Mouse (Mus musculus) heart, embryonic 13.5 days (tissue): ENCODE data around the gene Mphosph9. TPM values are rescaled to one million over a fixed set of nuclear protein-coding genes. Genes with fewer than 3 reads are reported as not detected.

Source experiments
- ATAC-seq: fragments of 200-750 bp; cut with Nextera tagmentation; 2 replicates; pipeline ENCODE4 v1.8.0; 2017; ENCODE audit warnings: moderate TSS enrichment; ENCODE audit not compliant: insufficient number of reproducible peaks, low FRiP score, low TSS enrichment; ENCODE audit errors: extremely low read depth
- H3K27ac ChIP-seq: fragments of 300-500 bp; sonication (generic); replicated peaks from 2 replicates; pipeline ENCODE4 v1.5.1; 2015; ENCODE audit warnings: moderate library complexity, mild to moderate bottlenecking, inconsistent platforms
- H3K27me3 ChIP-seq: fragments of 300-500 bp; sonication (generic); replicated peaks from 2 replicates; pipeline ENCODE4 v1.6.1; 2015; ENCODE audit warnings: mild to moderate bottlenecking, inconsistent platforms
- H3K36me3 ChIP-seq: fragments of 300-500 bp; sonication (generic); 2 replicates; pipeline ENCODE4 v1.6.1; 2015; ENCODE audit warnings: mild to moderate bottlenecking, inconsistent platforms
- H3K4me1 ChIP-seq: fragments of 300-500 bp; sonication (generic); 2 replicates; pipeline ENCODE4 v1.6.1; 2015; ENCODE audit warnings: inconsistent platforms
- H3K4me2 ChIP-seq: fragments of 300-500 bp; sonication (generic); 2 replicates; pipeline ENCODE4 v1.6.1; 2015; ENCODE audit warnings: inconsistent platforms, mild to moderate bottlenecking, moderate library complexity
- H3K4me3 ChIP-seq: fragments of 300-500 bp; sonication (generic); 2 replicates; pipeline ENCODE4 v1.5.1; 2015; ENCODE audit warnings: moderate library complexity, mild to moderate bottlenecking, inconsistent platforms
- H3K9ac ChIP-seq: fragments of 300-500 bp; sonication (generic); 2 replicates; pipeline ENCODE4 v1.6.1; 2015; ENCODE audit warnings: inconsistent platforms, mild to moderate bottlenecking, moderate library complexity
- H3K9me3 ChIP-seq: fragments of 300-500 bp; sonication (generic); 2 replicates; pipeline ENCODE4 v1.6.1; 2016; ENCODE audit warnings: inconsistent platforms
- WGBS: fragments of 180-500 bp; shearing (Covaris S2); methylation state at CpG from one replicate; pipeline ENCODE4 v1.1.7; 2015; ENCODE audit warnings: mixed read lengths; 5-methylcytosine and 5-hydroxymethylcytosine counted together
- polyA plus RNA-seq: library from polyadenylated mRNA; unstranded; fragments of >200 nt; fragmentation: Nextera tagmentation; extraction: Ambion mirVana; gene quantifications from 2 replicates; pipeline ENCODE4 v1.2.1, GENCODE M21; 2015

Gene Mphosph9
- polyA plus RNA-seq, 1 experiment from 2014 or later: 10.2 TPM

- H3K4me2 ChIP-seq: no peak overlapping the region
- no peaks in the 10 kb centered on the region for H3K27me3 ChIP-seq
- H3K9me3 ChIP-seq: no peaks in the 10 kb centered on the region
- no peak for ATAC-seq
- no peak overlapping the region for H3K9ac ChIP-seq
- WGBS: 67% methylated on average over 4 of the region's 4 CpGs
- peaks cover 74% of the 10 kb centered on the region for H3K36me3 ChIP-seq
- H3K27ac ChIP-seq: no peak overlapping the region
- peaks cover 20% of the 10 kb centered on the region for H3K4me1 ChIP-seq
- H3K4me3 ChIP-seq: no peak overlapping the region
Measured at GRCm38 (mm10) chr5:124263246-124263645, 64.5 kb downstream of the Mphosph9 start.

DNA sequence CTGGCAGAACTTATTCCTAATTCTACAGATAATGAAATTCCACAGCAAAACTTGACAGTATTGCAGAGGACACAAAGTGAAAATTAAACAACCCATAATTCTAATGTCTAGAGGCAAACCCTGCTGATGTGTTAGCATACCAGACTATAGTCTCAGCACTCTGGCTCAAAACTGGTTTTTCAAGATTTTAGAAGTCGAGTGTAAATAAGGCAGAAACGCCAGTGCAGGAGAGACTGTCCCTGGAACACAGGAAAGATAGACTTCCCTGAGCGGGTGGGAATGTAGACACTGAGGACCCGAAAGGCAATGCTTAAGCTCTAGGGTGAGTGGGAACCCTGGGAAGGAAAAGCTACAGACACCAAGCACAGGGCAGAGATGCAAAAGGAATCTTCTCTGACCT, 65.7 kb downstream of the Mphosph9 start:
- Histone ChIP-seq H3K9ac (no peak overlapping the region), H3K4me2 (no peak overlapping the region), H3K27ac (no peak overlapping the region), H3K27me3 (no peaks in the 10 kb centered on the region), H3K4me1 (peaks cover 12% of the 10 kb centered on the region), H3K9me3 (no peaks in the 10 kb centered on the region), H3K36me3 (peaks cover 86% of the 10 kb centered on the region), H3K4me3 (no peak overlapping the region)
- ATAC-seq: no peak
- 82% methylated on average over 4 of the region's 4 CpGs for WGBS

DNA sequence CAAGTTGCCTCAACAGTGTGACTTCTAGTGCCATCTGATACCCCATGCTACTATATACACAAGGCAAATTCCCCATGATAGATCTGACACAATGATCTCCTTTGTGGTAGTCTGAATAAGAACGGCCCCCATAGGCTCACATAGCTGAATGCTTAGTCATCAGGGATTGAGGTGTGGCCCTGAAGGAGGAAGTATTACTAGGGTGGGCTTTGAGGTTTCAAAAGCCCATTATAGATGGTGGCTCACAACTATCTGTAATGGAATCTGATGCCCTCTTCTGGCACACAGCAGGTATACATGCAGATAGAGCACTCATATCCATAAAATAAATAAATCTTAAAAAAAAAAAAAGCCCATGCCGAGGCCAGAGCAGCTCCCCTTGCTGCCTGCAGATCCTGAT, 68.6 kb downstream of the Mphosph9 start:
- no peaks in the 10 kb centered on the region for H3K9me3 ChIP-seq
- no peaks in the 10 kb centered on the region for H3K27me3 ChIP-seq
- no peak overlapping the region for H3K27ac ChIP-seq
- H3K4me2 ChIP-seq: no peak overlapping the region
- ATAC-seq: no peak
- no peaks in the 10 kb centered on the region for H3K4me1 ChIP-seq
- H3K36me3 ChIP-seq: peaks cover 87% of the 10 kb centered on the region
- H3K9ac ChIP-seq: no peak overlapping the region
- 71% methylated on average over 2 of the region's 2 CpGs for WGBS
- no peak overlapping the region for H3K4me3 ChIP-seq

DNA sequence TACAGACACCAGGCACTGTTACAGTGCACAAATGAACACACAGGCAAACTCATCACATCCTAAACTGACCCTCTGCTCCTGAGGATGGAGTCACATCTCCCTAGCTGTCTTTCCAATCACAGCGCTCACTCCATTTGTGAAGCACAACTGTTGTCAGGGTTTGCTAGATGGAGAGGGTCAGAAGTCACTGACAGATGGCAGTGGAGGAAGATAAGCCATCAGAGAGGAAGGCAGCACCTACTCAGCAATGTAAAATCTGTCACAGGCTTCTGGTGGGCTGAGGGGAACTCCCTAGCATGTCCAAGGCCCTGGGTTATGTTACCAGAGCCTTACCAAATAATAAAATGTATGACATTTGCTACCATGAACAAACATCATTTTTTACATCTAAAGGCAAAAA, 69.7 kb downstream of the Mphosph9 start:
- H3K27me3 ChIP-seq: no peaks in the 10 kb centered on the region
- no peak overlapping the region for H3K4me2 ChIP-seq
- H3K36me3 ChIP-seq: peaks cover 86% of the 10 kb centered on the region
- WGBS: 100% methylated on average over 1 of the region's 1 CpGs
- no peaks in the 10 kb centered on the region for H3K4me1 ChIP-seq
- no peaks in the 10 kb centered on the region for H3K9me3 ChIP-seq
- no peak overlapping the region for H3K27ac ChIP-seq
- no peak for ATAC-seq
- H3K4me3 ChIP-seq: no peak overlapping the region
- no peak overlapping the region for H3K9ac ChIP-seq

DNA sequence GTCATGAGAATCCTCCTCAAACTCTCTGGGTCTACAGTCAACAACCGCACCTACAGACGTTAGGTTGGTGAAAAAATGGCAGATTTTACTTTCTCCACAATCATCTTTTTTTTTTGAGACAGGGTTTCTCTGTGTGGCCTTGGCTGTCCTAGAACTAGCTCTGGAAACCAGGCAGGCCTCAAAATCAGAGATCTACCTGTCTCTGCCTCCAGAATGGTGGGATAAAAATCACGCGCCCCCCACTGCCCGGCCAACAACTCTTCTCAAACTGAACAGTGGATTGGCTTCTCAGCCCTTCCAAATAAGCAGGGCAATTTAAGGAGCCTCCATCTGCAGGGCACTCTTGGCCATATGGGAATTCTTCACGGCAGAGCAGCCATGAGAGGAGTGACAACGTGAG, 72.6 kb downstream of the Mphosph9 start:
- no peak for ATAC-seq
- WGBS: 90% methylated on average over 7 of the region's 7 CpGs

GRCm38 (mm10) chr5:124253555-124253954, 74.2 kb downstream of the Mphosph9 start:
- H3K4me3 ChIP-seq: no peak overlapping the region
- 85% methylated on average over 8 of the region's 8 CpGs for WGBS
- no peaks in the 10 kb centered on the region for H3K9me3 ChIP-seq
- H3K4me2 ChIP-seq: no peak overlapping the region
- no peak overlapping the region for H3K27ac ChIP-seq
- H3K36me3 ChIP-seq: peaks cover 53% of the 10 kb centered on the region
- peaks cover 8% of the 10 kb centered on the region for H3K4me1 ChIP-seq
- no peak overlapping the region for H3K9ac ChIP-seq
- no peaks in the 10 kb centered on the region for H3K27me3 ChIP-seq
- no peak for ATAC-seq

More for the DNA sequence above, 72.6 kb downstream of the Mphosph9 start:
- Histone ChIP-seq H3K27ac (no peak overlapping the region), H3K27me3 (no peaks in the 10 kb centered on the region), H3K9ac (no peak overlapping the region), H3K4me3 (no peak overlapping the region), H3K4me2 (no peak overlapping the region), H3K9me3 (no peaks in the 10 kb centered on the region), H3K36me3 (peaks cover 69% of the 10 kb centered on the region), H3K4me1 (peaks cover 4% of the 10 kb centered on the region; the same call in 1 of the 2 replicates)

DNA sequence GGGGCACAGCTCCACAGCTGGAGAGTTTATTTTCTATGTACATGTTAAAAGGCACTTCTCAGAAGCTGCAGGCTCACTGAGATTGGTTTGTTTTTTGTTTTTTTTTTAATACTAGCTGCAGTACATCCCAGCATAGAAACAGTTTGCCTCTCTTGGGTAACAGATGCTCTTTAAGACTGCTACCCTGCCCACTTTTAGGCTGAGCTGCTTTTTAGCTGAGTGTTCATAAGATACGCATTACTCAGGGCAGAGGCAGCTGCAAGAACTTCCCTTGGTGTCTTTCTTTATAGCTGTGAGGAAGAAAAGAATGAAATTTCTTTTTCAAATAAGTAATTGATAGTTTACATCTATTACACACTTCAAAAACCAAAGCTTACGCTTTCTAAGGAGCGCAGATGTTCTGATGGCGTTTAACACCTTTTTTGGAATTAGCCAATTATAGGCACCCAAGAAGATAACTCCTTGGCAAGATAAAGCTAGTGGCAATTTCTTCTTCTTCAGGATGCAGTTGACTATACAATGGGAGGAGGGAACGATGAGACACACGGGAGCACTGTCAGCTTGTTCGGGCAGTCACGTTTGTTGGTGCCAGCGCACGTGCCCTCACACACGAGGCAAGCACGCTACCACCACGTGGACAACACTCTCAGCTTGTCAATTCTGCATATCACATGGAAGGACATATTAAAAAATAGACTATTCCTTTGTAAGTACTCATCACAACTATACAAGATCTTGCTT, 75.0 kb downstream of the Mphosph9 start:
- H3K36me3 ChIP-seq: peaks cover 45% of the 10 kb centered on the region
- H3K4me1 ChIP-seq: peaks cover 16% of the 10 kb centered on the region
- no peak overlapping the region for H3K4me3 ChIP-seq
- no peak overlapping the region for H3K9ac ChIP-seq
- H3K27ac ChIP-seq: no peak overlapping the region
- no peaks in the 10 kb centered on the region for H3K27me3 ChIP-seq
- H3K4me2 ChIP-seq: no peak overlapping the region
- no peaks in the 10 kb centered on the region for H3K9me3 ChIP-seq
- 87% methylated on average over 13 of the region's 13 CpGs for WGBS
- ATAC-seq: no peak

DNA sequence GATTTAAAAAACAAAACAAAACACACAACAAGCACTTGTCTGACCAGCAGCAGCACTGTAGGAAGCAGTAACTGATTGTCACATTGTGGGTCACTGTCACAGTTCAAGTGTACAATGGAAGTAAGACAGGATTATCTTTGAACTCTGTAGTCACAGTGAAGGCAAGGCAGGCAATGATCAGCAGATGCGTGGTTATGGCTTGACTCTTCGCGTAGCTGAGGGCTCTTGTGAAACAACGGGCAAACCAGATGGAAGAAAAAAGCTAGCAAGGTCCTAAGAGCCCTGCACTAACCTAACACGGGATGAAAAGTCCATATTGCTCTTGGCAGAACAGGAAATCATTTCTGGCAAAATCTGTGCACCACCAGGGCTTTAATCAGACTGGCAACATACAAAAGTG, 76.7 kb downstream of the Mphosph9 start:
- 79% methylated on average over 5 of the region's 5 CpGs for WGBS
- no peak overlapping the region for H3K27ac ChIP-seq

DNA sequence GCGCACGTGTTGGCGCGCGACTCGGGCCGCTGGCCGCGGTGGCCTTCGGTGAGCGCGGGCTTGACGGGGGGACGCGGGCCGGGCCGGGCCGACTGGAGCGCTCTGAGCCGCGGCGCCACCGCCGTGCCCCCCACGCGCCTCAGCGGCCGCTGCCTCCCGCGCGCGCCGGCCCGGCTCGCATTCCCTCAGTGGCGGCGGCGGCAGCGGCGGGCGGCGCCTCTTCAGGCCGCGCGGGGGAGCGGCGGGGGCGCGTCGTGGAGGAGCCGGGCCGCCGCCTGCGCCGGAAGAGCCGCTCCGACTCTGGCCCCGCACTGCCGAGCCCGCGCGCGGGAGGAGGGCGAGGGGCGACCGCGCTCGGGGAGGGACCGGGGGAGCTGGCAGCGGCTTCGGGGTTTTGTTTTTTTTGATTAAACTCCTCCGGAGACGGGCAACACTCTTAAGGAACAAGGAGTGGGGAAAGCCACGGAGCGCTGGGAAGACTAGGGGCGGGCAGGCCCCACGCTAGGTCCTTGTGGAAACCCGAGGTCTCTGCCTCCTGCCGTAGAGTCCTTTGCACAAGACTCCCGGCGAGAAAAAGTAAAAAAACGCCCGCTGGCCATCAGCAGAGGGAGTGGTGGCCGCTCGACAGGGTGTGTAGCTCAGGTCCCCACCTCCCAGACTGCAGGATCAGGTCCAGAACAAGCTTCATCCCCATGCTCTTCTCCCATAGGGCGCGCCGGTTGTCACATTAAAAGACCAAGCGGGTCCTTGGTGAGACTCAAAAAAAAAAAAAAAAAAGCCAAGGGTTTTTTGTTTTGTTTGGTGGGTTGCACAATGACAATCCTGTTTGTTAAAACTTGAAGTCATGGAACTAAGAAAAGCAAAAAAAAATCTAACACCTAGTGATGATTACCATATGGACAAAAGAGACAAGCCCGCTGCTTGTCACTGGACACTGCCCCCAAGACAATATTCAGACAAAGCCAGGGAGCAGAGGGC, 77.9 kb downstream of the Mphosph9 start, which contains the start of gene Pitpnm2:
Gene Pitpnm2, minus strand, starts transcription at position 147 of the 978 bp plus-strand sequence.
- Histone ChIP-seq H3K9me3 (no peaks in the 10 kb centered on the region), H3K9ac (peak within 1 kb of the TSS; percentile 97), H3K4me3 (peak within 1 kb of the TSS; percentile 88), H3K4me1 (peaks cover 36% of the 10 kb centered on the region), H3K36me3 (peaks cover 35% of the 10 kb centered on the region), H3K27ac (peak within 1 kb of the TSS; percentile 90), H3K4me2 (peak within 1 kb of the TSS; percentile 87), H3K27me3 (no peaks in the 10 kb centered on the region)
- under 1% methylated on average over 89 of the region's 90 CpGs for WGBS
- peak; percentile 27; the same call in 1 of the 2 replicates for ATAC-seq

More for the DNA sequence above, 76.7 kb downstream of the Mphosph9 start:
- H3K4me2 ChIP-seq: no peak overlapping the region
- H3K27me3 ChIP-seq: no peaks in the 10 kb centered on the region
- no peaks in the 10 kb centered on the region for H3K9me3 ChIP-seq
- peaks cover 34% of the 10 kb centered on the region for H3K36me3 ChIP-seq
- H3K9ac ChIP-seq: no peak overlapping the region
- H3K4me3 ChIP-seq: no peak overlapping the region
- no peak for ATAC-seq
- peaks cover 32% of the 10 kb centered on the region for H3K4me1 ChIP-seq

DNA sequence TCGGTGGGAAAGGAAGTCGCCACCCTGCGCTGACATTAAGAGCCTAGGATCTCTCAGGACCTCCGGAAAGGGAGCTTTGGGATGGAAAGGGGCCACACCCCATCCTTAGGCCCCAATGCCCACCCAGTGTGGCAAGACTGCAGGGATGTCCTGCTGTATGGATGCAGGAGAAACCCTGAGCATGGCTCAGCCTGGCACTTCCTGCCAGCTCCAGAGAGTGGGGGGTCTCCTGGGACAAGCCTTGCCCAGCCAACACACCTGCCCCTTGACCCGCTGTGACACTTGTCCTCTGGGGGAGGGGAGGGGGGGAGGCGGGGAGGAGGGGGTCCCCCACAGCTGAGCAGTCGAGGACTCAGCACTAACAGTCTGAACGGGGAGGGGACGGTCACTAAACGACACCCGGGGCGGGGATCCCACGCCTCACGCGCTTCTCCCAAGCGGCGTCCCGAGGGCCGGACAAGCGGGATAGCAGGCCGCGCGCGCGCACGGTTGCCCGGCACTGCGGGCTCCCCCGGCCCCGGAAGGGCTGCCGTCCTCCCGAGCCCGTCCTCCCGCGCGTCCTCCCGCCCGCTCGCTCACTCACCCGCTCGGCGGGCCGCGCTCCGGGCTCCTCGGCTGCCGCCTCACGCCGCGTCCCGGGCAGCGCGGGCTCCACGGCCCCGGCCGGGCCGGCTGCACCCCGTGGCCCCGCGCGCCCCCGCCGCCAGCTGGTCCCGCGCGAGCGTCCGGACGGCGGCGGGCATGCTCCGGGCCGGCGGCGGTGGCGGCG, 78.7 kb downstream of the Mphosph9 start:
- under 1% methylated on average over 55 of the region's 77 CpGs for WGBS
- Histone ChIP-seq H3K9ac (peak overlapping the region; percentile 97), H3K9me3 (no peaks in the 10 kb centered on the region), H3K4me2 (peak overlapping the region; percentile 87), H3K36me3 (peaks cover 38% of the 10 kb centered on the region), H3K27ac (peak overlapping the region; percentile 90), H3K4me3 (peak overlapping the region; percentile 88), H3K27me3 (no peaks in the 10 kb centered on the region), H3K4me1 (peaks cover 42% of the 10 kb centered on the region)
- peak; percentile 21; the same call in 1 of the 2 replicates for ATAC-seq
